Mouse (Mus musculus) bone marrow macrophage, adult 2 months (primary cell): ENCODE data around the gene Tmf1. TPM values are rescaled to one million over a fixed set of nuclear protein-coding genes. Genes with fewer than 3 reads are reported as not detected.

Source experiments
- H3K27ac ChIP-seq: 2 replicates; pipeline ENCODE4 v1.5.1; 2012; ENCODE audit warnings: low read depth, low read length; ENCODE audit not compliant: insufficient read depth
- H3K4me1 ChIP-seq: 2 replicates; pipeline ENCODE4 v1.6.1; 2012; ENCODE audit warnings: low read length; ENCODE audit not compliant: control insufficient read depth, insufficient read depth
- H3K4me3 ChIP-seq: 2 replicates; pipeline ENCODE4 v1.5.1; 2012; ENCODE audit warnings: mild to moderate bottlenecking, low read length, moderate library complexity; ENCODE audit not compliant: insufficient read depth
- CTCF ChIP-seq: IDR thresholded peaks from 2 replicates; pipeline ENCODE4 v1.5.1; 2012; ENCODE audit warnings: low read depth, mild to moderate bottlenecking, low read length, moderate library complexity
- POLR2A ChIP-seq: IDR thresholded peaks from 2 replicates; pipeline ENCODE4 v1.6.1; 2012; ENCODE audit warnings: mild to moderate bottlenecking, low read depth, low read length, borderline replicate concordance
- polyA plus RNA-seq: library from polyadenylated mRNA; stranded (reverse); fragments of >200 nt; gene quantifications from 2 replicates; pipeline ENCODE4 v1.2.4, GENCODE M21; 2012; ENCODE audit not compliant: missing spikeins, insufficient read depth, insufficient read length

Gene Tmf1
- polyA plus RNA-seq, 1 experiment, result 67.5 TPM

DNA sequence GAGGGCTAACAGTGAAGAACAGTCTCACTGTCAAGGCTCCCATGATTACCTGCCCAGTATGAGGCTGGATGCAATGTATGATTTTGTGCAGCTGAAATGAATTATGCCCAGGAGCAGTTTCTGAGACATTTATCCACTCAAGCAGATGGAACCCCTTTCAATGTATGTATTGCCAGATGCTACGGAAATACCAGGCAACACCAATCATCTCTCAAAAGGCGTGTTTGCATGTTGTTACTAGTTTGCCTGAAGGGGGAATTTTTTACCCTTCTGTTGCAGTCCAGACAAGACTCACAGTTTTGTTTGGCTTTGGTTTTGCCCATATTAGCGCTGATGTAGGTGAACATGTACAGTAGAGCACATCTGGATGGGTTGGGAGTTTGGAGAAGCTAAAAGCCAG lies 60.6 kb downstream of the Tmf1 start:
- Histone ChIP-seq H3K4me1 (no peaks in the 10 kb centered on the region), H3K4me3 (no peak overlapping the region), H3K27ac (no peak overlapping the region)
- TF ChIP-seq POLR2A, result no peak
- no peak for TF ChIP-seq CTCF

DNA sequence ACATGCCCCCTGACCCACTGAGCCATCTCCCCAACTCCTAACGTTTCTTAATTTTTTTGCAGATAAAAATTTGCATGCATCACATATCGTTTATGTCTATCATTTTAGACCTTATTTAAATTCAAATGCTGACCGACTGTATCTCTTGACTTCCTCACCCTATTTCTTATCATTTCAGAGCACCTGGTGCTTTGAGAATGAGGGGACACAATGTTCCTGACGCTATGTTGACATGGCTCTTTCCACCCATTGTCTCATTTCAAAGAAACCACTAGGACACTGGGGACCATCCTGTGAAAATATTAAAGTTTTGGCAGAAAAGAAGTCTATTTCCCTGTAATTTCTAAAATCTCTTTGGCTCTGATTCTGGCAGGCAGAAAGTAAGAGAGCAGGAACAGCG lies 62.0 kb downstream of the Tmf1 start:
- TF ChIP-seq CTCF, result no peak
- Histone ChIP-seq H3K27ac (no peak overlapping the region), H3K4me3 (no peak overlapping the region), H3K4me1 (no peaks in the 10 kb centered on the region)

DNA sequence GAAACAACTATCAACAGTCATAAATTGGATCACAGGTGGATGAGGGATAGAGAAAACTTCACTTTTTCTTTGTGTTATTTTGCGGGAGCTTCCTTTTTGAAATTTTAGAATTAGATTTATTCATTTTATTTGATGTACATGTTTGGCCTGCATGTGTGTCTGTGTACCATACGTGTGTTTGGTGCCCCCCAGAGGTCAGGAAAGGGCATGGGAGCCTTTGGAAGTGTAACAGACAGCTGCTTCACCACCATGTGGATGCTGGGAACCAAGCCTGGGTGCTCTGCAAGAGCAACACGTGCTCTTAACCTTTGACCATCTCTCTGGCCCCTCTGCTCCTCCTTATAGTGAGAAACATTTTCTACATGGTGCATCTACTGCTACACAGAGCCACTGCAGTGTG lies 64.1 kb downstream of the Tmf1 start:
- Histone ChIP-seq H3K27ac (no peak overlapping the region), H3K4me1 (no peaks in the 10 kb centered on the region), H3K4me3 (no peak overlapping the region)
- TF ChIP-seq CTCF, result 0 out of 2 replicates have a peak, but pooled peaks have one; percentile 8
- TF ChIP-seq POLR2A, result no peak

DNA sequence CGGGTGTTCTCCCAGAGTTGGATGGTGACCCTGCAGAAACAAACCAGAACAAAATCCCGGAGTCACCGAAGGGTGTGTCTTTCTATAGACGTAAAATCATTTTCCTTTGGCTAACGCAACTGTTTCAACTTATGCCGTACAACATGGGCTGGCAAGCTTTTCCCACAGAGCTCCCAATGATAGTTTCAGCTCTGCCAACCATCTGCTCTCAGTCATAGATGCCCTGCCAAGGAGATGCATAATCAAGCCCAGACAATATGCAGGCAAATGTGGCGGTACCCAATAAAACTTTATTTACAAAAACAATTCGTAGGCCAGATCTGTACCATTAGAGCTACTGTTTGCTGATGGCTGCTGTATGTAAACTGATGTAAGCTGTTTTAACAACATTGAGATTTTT lies 66.7 kb downstream of the Tmf1 start:
- Histone ChIP-seq H3K4me3 (no peak overlapping the region), H3K4me1 (no peaks in the 10 kb centered on the region), H3K27ac (no peak overlapping the region)
- TF ChIP-seq CTCF (no peak), POLR2A (no peak)

DNA sequence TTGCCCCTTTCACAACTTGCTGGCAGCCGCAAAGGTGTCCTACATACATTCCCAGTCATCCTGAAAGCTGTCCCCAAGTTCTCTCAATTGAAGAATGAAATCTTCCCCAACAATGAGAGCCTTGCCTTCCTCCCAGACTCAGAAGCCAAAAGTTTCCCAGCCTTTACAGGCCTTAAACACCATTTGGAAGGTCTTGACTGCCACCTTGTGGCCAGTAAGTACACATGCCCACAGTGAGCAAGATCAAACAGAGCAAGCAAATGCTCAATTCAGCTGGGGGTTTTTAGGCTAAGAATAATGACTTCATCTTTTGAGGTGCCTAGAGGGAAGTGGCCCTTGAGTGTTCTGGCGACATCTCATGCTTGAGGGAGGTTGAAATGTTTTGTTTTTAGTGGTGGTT lies 72.1 kb downstream of the Tmf1 start:
- Histone ChIP-seq H3K4me1 (no peaks in the 10 kb centered on the region), H3K27ac (no peak overlapping the region), H3K4me3 (no peak overlapping the region)
- 0 out of 2 replicates have a peak, but pooled peaks have one; percentile 25 for TF ChIP-seq CTCF
- no peak for TF ChIP-seq POLR2A

DNA sequence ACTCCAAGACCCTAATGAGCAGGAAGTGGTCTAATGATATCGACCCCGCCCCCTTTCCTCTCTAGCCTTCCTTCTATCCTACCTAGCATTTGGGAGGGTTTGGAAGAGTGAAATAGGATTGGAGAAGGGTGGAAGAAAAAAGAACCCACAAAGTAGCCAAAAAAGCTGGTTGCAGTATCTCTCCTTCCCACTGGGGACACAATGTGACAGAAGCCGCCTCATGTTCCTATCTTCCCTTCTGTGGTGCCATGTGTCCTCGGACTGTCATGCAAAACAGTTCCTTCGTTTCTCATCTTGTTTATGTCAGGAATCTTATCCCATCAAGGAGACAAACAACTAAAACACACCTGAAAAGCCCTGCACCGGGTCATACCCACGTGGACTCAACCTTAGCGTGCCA lies 72.8 kb downstream of the Tmf1 start:
- Histone ChIP-seq H3K27ac (no peak overlapping the region), H3K4me3 (no peak overlapping the region), H3K4me1 (no peaks in the 10 kb centered on the region)
- no peak for TF ChIP-seq CTCF
- no peak for TF ChIP-seq POLR2A

DNA sequence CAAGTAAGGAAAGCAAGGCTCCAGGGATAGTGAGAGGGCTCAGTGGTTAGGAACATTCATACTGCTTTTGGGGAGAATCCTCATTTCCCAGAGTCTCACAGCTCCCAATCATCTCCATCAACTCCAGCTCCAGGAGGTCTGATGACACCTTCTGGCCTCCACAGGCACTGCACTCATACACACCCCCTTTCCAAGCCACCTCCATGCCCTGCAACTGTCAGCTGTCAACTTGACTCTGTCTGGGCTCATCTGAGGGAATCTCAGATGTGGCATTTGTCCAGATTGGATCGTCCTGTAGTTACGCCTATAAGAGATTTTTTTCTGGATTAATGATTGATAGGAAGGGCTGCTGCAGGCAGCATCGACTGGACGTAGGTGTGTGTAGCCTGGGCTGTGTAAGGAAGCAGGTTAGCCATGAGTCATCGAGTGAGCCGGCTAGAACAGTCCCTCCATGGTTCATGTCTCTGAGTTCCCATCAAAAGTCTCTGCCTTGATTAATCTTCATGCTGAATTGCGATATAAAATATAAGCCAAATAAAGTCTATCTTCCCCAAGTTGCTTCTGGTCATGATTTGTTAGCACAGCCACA lies 74.6 kb downstream of the Tmf1 start:
- no peak overlapping the region for H3K4me3 ChIP-seq
- H3K27ac ChIP-seq, result no peak overlapping the region
- H3K4me1 ChIP-seq, result no peaks in the 10 kb centered on the region
- TF ChIP-seq CTCF (no peak), POLR2A (no peak)

Other genes starting within 250 kb of the Tmf1 start
- not detected in 2 replicates for gene Fam19a4, start 118.7 kb downstream of the Tmf1 start, polyA plus RNA-seq
- gene Eogt, start 29.9 kb downstream of the Tmf1 start, polyA plus RNA-seq, result 14.4 and 16.3 TPM in 2 replicates
- gene Uba3, start 26.5 kb upstream of the Tmf1 start, polyA plus RNA-seq, result 36.9 and 38.7 TPM in 2 replicates
- gene Arl6ip5, start 31.6 kb upstream of the Tmf1 start, polyA plus RNA-seq, result 169 and 170 TPM in 2 replicates
- not detected in 2 replicates for gene Lmod3, start 73.6 kb upstream of the Tmf1 start, polyA plus RNA-seq